Comparison of ENCODE assay signal across 22 mouse cellular contexts in the genomic region with DNA sequence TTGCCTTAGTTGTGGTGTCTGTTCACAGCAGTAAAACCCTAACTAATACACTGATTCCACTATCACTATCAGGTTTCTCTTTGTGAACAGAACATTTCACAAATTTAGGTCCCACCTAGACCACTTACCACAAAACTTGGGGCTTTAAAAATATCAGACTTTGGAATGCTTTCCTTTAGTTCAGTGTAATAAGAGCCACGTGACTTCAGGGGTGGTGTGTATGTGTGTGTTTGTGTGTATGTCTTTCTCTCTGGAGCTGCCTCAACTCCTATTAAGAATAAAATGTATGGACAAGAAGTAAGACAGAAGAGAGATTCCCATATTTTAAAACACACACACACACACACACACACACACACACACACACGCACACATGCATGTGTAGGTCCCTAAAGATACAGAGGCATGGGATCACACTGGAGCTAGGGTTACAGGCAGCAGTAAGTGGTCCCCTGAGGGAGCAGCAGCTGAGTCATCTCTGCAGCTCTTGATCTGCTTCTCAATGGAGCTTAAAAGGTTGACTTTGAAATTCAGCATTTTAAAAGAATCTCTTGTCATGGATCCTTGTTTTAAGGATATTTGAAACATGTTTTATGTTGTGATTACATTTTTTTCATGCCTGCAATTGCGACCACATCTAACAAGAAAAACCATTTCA.
DNase-seq lines count a peak whose midpoint lies in the region; ATAC-seq and TF ChIP-seq lines count a peak whose summit lies in the region.
"Had no signal": no experiment of that assay in that cellular context is flagged by ENCODE, and none has a peak within 500 bp of the region (broad histone marks: within the 10 kb centered on the region; RNA-seq: fewer than 3 reads in every experiment).

No protein-coding gene starts in this region.

- no peak overlapping the region for H3ac ChIP-seq in C2C12 (ENCODE audit: control insufficient read depth, insufficient read length, low read depth)

- ATAC-seq in erythroblast, adult 5-6 weeks (replicated peaks; ENCODE audit: low FRiP score, poor library complexity, severe bottlenecking), result no peak
- ATAC-seq: forebrain, embryonic 15.5 days; hindbrain, embryonic 16.5 days; intestine, embryonic 15.5 days; Patski had no signal

- H3K79me3 ChIP-seq in C2C12 (ENCODE audit: low read depth), result no peaks in the 10 kb centered on the region

- H3K36me3 ChIP-seq in C2C12 (ENCODE audit: control insufficient read depth, insufficient read depth), result no peaks in the 10 kb centered on the region
- H3K36me3 ChIP-seq: embryonic facial prominence, embryonic 13.5 days; forebrain, embryonic 12.5 days; forebrain, embryonic 15.5 days; hindbrain, embryonic 10.5 days; hindbrain, embryonic 13.5 days; intestine, embryonic 15.5 days had no signal

- peak; percentile 30 to 36 for DNase-seq in kidney, postnatal 4 days
- no peak for DNase-seq in kidney, adult 18-20 months
- peak; percentile 58 for DNase-seq in MN1 (ENCODE audit: low spot score)
- DNase-seq in adrenal gland, adult 2 months, result no peak
- DNase-seq: adrenal gland, postnatal 14 days; cerebellum, adult 11 months; cerebellum, adult 2 months; cerebellum, adult 9-11 months; cerebellum, postnatal 25 days; gastrocnemius, postnatal 10 days; heart, adult 11 months; kidney, adult 11 months had no signal

- H3K27me3 ChIP-seq in C2C12 (ENCODE audit: control insufficient read depth, insufficient read depth, insufficient read length), result no peaks in the 10 kb centered on the region
- H3K27me3 ChIP-seq: embryonic facial prominence, embryonic 13.5 days; forebrain, embryonic 12.5 days; forebrain, embryonic 15.5 days; hindbrain, embryonic 13.5 days; intestine, embryonic 15.5 days; Patski had no signal

- H3K4me3 ChIP-seq in C2C12 (ENCODE audit: insufficient read depth, poor library complexity, severe bottlenecking), result no peak overlapping the region
- H3K4me3 ChIP-seq: embryonic facial prominence, embryonic 13.5 days; forebrain, embryonic 12.5 days; forebrain, embryonic 15.5 days; hindbrain, embryonic 10.5 days; hindbrain, embryonic 13.5 days; intestine, embryonic 15.5 days had no signal

- H3K79me2 ChIP-seq in C2C12 (ENCODE audit: control insufficient read depth, insufficient read depth), result no peaks in the 10 kb centered on the region

- TF ChIP-seq CTCF in C2C12 (IDR thresholded peaks at IDR 0.05; ENCODE audit: control insufficient read depth, insufficient read depth, insufficient read length), result no peak

TF ChIP-seq in C2C12, 6 proteins besides CTCF, POLR2A, EP300 and RAD21:
- TF ChIP-seq FOSL1 (IDR thresholded peaks at IDR 0.05; ENCODE audit: insufficient read depth, low read length, poor library complexity, severe bottlenecking) (peak; percentile 32), USF1 (IDR thresholded peaks at IDR 0.05; ENCODE audit: low read depth) (peak; percentile 65), MYOD1 (IDR thresholded peaks at IDR 0.05; ENCODE audit: control insufficient read depth, insufficient read length, low read depth) (no peak)

Comparison
In these comparisons a context has a peak if more than half of its experiments do, and no peak if none do; other contexts are left out.
1. DNase-seq: peak in kidney, postnatal 4 days (2 of 2) and MN1 (single experiment); none in kidney, adult 18-20 months (single experiment) and adrenal gland, adult 2 months (single experiment).